Mouse (Mus musculus) cerebellum, postnatal 4 days (tissue): ENCODE data around the gene Fbxo33.
"Not testable (repeated sequence)": the region's sequence is repeated elsewhere in the genome, so short reads cannot be mapped to it uniquely, and the experiment has no call there.

Source experiments
- DNase-seq, 2 experiments: peaks; one replicate each; pipeline ENCODE4 v3.0.0; 2022; ENCODE audit warnings: low spot score in 2 of 2, mixed read lengths in 1 of 2

The Fbxo33 gene

GRCm38 (mm10) chr12:59219325-59220225 is at the start of gene Fbxo33:
Fbxo33 (minus strand) TSS chr12:59219725.
- DNase-seq: peak; percentile 95 to 98

- no peak for DNase-seq
These were observed 46.4 kb upstream of the Fbxo33 start for GRCm38 (mm10) chr12:59265942-59266231.

GRCm38 (mm10) chr12:59265207-59265941 is 45.8 kb upstream of the Fbxo33 start:
- DNase-seq: peak in 1 of 2 experiments; percentile 60

- no peak for DNase-seq
These were observed 43.3 kb upstream of the Fbxo33 start for GRCm38 (mm10) chr12:59262841-59263240.

- no peak for DNase-seq
These were observed 41.3 kb upstream of the Fbxo33 start for GRCm38 (mm10) chr12:59260798-59261197.

GRCm38 (mm10) chr12:59260362-59260761 is 40.8 kb upstream of the Fbxo33 start:
- DNase-seq: no peak

GRCm38 (mm10) chr12:59259015-59259414 is 39.5 kb upstream of the Fbxo33 start:
- DNase-seq: no peak

GRCm38 (mm10) chr12:59250259-59250827 is 30.8 kb upstream of the Fbxo33 start:
- DNase-seq: no peak

- no peak for DNase-seq
These were observed 29.4 kb upstream of the Fbxo33 start for GRCm38 (mm10) chr12:59248969-59249368.

GRCm38 (mm10) chr12:59241031-59241430 is 21.5 kb upstream of the Fbxo33 start:
- not testable (repeated sequence) for DNase-seq

- DNase-seq: no peak
These were observed 18.9 kb upstream of the Fbxo33 start for GRCm38 (mm10) chr12:59238434-59238833.

- DNase-seq: no peak
These were observed 8.9 kb upstream of the Fbxo33 start for GRCm38 (mm10) chr12:59228401-59228800.

- peak; percentile 21 to 48 for DNase-seq
These were observed 744 bp downstream of the Fbxo33 start for GRCm38 (mm10) chr12:59218640-59219321.

GRCm38 (mm10) chr12:59217331-59217730 is 2.2 kb downstream of the Fbxo33 start:
- no peak for DNase-seq

GRCm38 (mm10) chr12:59216676-59217266 is 2.8 kb downstream of the Fbxo33 start:
- DNase-seq: no peak

GRCm38 (mm10) chr12:59216176-59216575 is 3.3 kb downstream of the Fbxo33 start:
- no peak for DNase-seq

- DNase-seq: no peak
These were observed 11.7 kb downstream of the Fbxo33 start for GRCm38 (mm10) chr12:59207814-59208213.

GRCm38 (mm10) chr12:59207000-59207390 is 12.5 kb downstream of the Fbxo33 start:
- no peak for DNase-seq

GRCm38 (mm10) chr12:59206208-59206999 is 13.1 kb downstream of the Fbxo33 start:
- DNase-seq: no peak

GRCm38 (mm10) chr12:59205571-59205970 is 14.0 kb downstream of the Fbxo33 start:
- no peak for DNase-seq

- DNase-seq: no peak
These were observed 20.2 kb downstream of the Fbxo33 start for GRCm38 (mm10) chr12:59199361-59199760.
